Mouse (Mus musculus): ENCODE results near the gene Akap14.

GRCm38 (mm10) chrX:37210941-37211340 is 42.3 kb upstream of the Akap14 start, which contains the start of gene Gm9:
- TF ChIP-seq TCF12 (IDR thresholded peaks at IDR 0.05; ENCODE audit: insufficient read depth, poor library complexity, severe bottlenecking) (no peak), USF1 (IDR thresholded peaks at IDR 0.05; ENCODE audit: low read depth) (no peak), POLR2A (IDR thresholded peaks at IDR 0.05; ENCODE audit: insufficient read length, low read depth) (no peak), MYOG (IDR thresholded peaks at IDR 0.05; ENCODE audit: control insufficient read depth in 1 of 3, insufficient read depth in 1 of 3, insufficient read length in 2 of 3, low read depth in 2 of 3) (no peak), POLR2AphosphoS2 (IDR thresholded peaks at IDR 0.05; ENCODE audit: insufficient read length, low read depth) (no peak), MAX (IDR thresholded peaks at IDR 0.05; ENCODE audit: low read depth) (no peak), CEBPB (IDR thresholded peaks at IDR 0.05; ENCODE audit: insufficient read depth, poor library complexity, severe bottlenecking) (no peak), E2F4 (IDR thresholded peaks at IDR 0.05; ENCODE audit: insufficient read depth) (no peak), SRF (IDR thresholded peaks at IDR 0.05; ENCODE audit: control insufficient read depth, insufficient read length, low read depth) (no peak), MYOD1 (IDR thresholded peaks at IDR 0.05; ENCODE audit: control insufficient read depth in 1 of 3, insufficient read length in 2 of 3, low read depth in 2 of 3) (no peak), TCF3 (IDR thresholded peaks at IDR 0.05; ENCODE audit: insufficient read length, low read depth) (no peak), REST (IDR thresholded peaks at IDR 0.05; ENCODE audit: insufficient read depth, insufficient read length) (no peak)

All from myocyte (in vitro differentiated cells).